Mouse (Mus musculus) embryonic stem cell, embryonic (primary cell): Measurements from ENCODE around the gene Sdf2.

ENCODE experiments used
- CTCF ChIA-PET, 4 experiments: fragments of 300-600 bp in 2 of 4; fragments of 350-600 bp in 2 of 4; sonication (Branson Sonifier 250); formaldehyde crosslinking; loops; one replicate each; lab custom pipeline; 2022; ENCODE audit warnings: inconsistent platforms in 2 of 4; lab: Charles Lee
- POLR2A ChIA-PET, 4 experiments: fragments of 300-600 bp in 2 of 4; fragments of 350-600 bp in 2 of 4; sonication (Branson Sonifier 250); formaldehyde crosslinking; loops; one replicate each; lab custom pipeline; 2022; ENCODE audit warnings: antibody characterized with exemption in 4 of 4, inconsistent platforms in 1 of 4; lab: Charles Lee

Sdf2 gene

GRCm38 (mm10) chr11:78246318-78247011 is 919 bp downstream of the Sdf2 start:
- CTCF ChIA-PET: no interaction called here
- POLR2A ChIA-PET: interaction anchor here in 3 of 4 experiments (0.6 to 6.1 kb wide), 30 partner anchors 9 to 1004 kb away, joined by 3 to 92 read pairs (median 4); partner anchors contain the start of genes 2610507B11Rik (in 2 of the 3), Eral1 (in 2 of the 3), Rpl23a (in 2 of the 3) and Fam222b (in 1 of the 3)

- ChIA-PET CTCF (interaction anchor here in 1 of 4 experiments (1.1 kb wide), 1 partner anchor 71 kb away, joined by 3 read pairs; the partner anchor contains the start of genes Nek8 and Tlcd1), POLR2A (interaction anchor here in 3 of 4 experiments (0.7 to 6.1 kb wide), 23 partner anchors 9 to 745 kb away, joined by 3 to 92 read pairs (median 7); partner anchors contain the start of genes 2610507B11Rik (in 2 of the 3), Rpl23a (in 2 of the 3), Spag5 (in 2 of the 3) and Fam222b (in 1 of the 3))
Observed at GRCm38 (mm10) chr11:78247012-78247348, 1.4 kb downstream of the Sdf2 start.

- POLR2A ChIA-PET: interaction anchor here (0.5 to 6.1 kb wide), 77 partner anchors 9 to 1665 kb away, joined by 3 to 92 read pairs (median 5); partner anchors contain the start of genes 2610507B11Rik (in 4 of the 4), Pigs (in 3 of the 4), Rpl23a (in 3 of the 4) and Spag5 (in 2 of the 4)
Observed at GRCm38 (mm10) chr11:78247727-78248140, 2.2 kb downstream of the Sdf2 start.

GRCm38 (mm10) chr11:78256618-78257017 is 11.1 kb downstream of the Sdf2 start:
- CTCF ChIA-PET: interaction anchor here in 2 of 4 experiments (0.7 to 0.9 kb wide), 2 partner anchors 8 to 73 kb away, joined by 3 read pairs; partner anchors contain the start of gene Rpl23a (in 1 of the 2)
- POLR2A ChIA-PET: interaction anchor here in 3 of 4 experiments (0.6 to 1.8 kb wide), 7 partner anchors 8 to 160 kb away, joined by 3 to 10 read pairs (median 3); partner anchors contain the start of genes Rpl23a (in 1 of the 3), Sdf2 (in 1 of the 3) and Supt6 (in 1 of the 3)

More at GRCm38 (mm10) chr11:78247727-78248140, 2.2 kb downstream of the Sdf2 start:
- CTCF ChIA-PET: interaction anchor here in 3 of 4 experiments (0.5 to 1.4 kb wide), 7 partner anchors 8 to 361 kb away, joined by 3 to 6 read pairs (median 4); partner anchors contain the start of genes 2610507B11Rik (in 1 of the 3), Nek8 (in 1 of the 3) and Tlcd1 (in 1 of the 3)

GRCm38 (mm10) chr11:78260489-78261258 is 15.1 kb downstream of the Sdf2 start:
- ChIA-PET CTCF (interaction anchor here in 3 of 4 experiments (0.6 to 2.3 kb wide), 13 partner anchors 11 to 455 kb away, joined by 3 to 14 read pairs (median 3); no protein-coding TSS in a partner anchor), POLR2A (interaction anchor here (0.6 to 4.9 kb wide), 40 partner anchors 11 to 290 kb away, joined by 3 to 70 read pairs (median 4); partner anchors contain the start of genes Pigs (in 3 of the 4), Rpl23a (in 3 of the 4), Aldoc (in 2 of the 4) and Ift20 (in 1 of the 4))

GRCm38 (mm10) chr11:78261380-78262352 is 16.1 kb downstream of the Sdf2 start, which contains the start of gene 2610507B11Rik:
2610507B11Rik (plus strand) TSS chr11:78261752.
- ChIA-PET CTCF (interaction anchor here (0.6 to 2.3 kb wide), 32 partner anchors 8 to 497 kb away, joined by 3 to 14 read pairs (median 4); partner anchors contain the start of gene Pigs (in 1 of the 4)), POLR2A (interaction anchor here (0.6 to 4.9 kb wide), 54 partner anchors 10 to 1857 kb away, joined by 3 to 70 read pairs (median 4); partner anchors contain the start of genes Pigs (in 3 of the 4), Rpl23a (in 3 of the 4), Aldoc (in 2 of the 4) and Ift20 (in 1 of the 4))

- ChIA-PET POLR2A (interaction anchor here (0.6 to 4.9 kb wide), 27 partner anchors 9 to 1856 kb away, joined by 3 to 70 read pairs (median 4); partner anchors contain the start of genes Rpl23a (in 2 of the 4), Sdf2 (in 2 of the 4) and Supt6 (in 1 of the 4)), CTCF (interaction anchor here (0.6 to 2.3 kb wide), 31 partner anchors 9 to 498 kb away, joined by 3 to 8 read pairs (median 4); partner anchors contain the start of genes Pigs (in 1 of the 4), Sdf2 (in 1 of the 4) and Supt6 (in 1 of the 4))
Observed at GRCm38 (mm10) chr11:78262550-78262949, 17.0 kb downstream of the Sdf2 start.

- ChIA-PET CTCF (interaction anchor here in 1 of 4 experiments (0.6 kb wide), 1 partner anchor 1662 kb away, joined by 3 read pairs; no protein-coding TSS in a partner anchor), POLR2A (interaction anchor here in 2 of 4 experiments (0.6 to 4.9 kb wide), 9 partner anchors 11 to 82 kb away, joined by 3 to 70 read pairs (median 4); partner anchors contain the start of gene Rpl23a (in 1 of the 2))
Observed at GRCm38 (mm10) chr11:78265571-78265970, 20.0 kb downstream of the Sdf2 start.

- ChIA-PET POLR2A (interaction anchor here in 2 of 4 experiments (0.6 to 3.3 kb wide), 19 partner anchors 9 to 271 kb away, joined by 3 to 11 read pairs (median 4); partner anchors contain the start of genes 2610507B11Rik (in 1 of the 2), Eral1 (in 1 of the 2) and Rpl23a (in 1 of the 2)), CTCF (interaction anchor here in 2 of 4 experiments (0.8 to 1.8 kb wide), 2 partner anchors 9 kb away, joined by 5 to 8 read pairs; no protein-coding TSS in a partner anchor)
Observed at GRCm38 (mm10) chr11:78271986-78272385, 26.4 kb downstream of the Sdf2 start.

GRCm38 (mm10) chr11:78275596-78275995 is 30.1 kb downstream of the Sdf2 start:
- ChIA-PET POLR2A (interaction anchor here in 3 of 4 experiments (0.6 to 1.4 kb wide), 5 partner anchors 10 to 108 kb away, joined by 3 to 5 read pairs (median 4); partner anchors contain the start of genes Aldoc (in 1 of the 3) and Pigs (in 1 of the 3)), CTCF (interaction anchor here in 2 of 4 experiments (0.9 to 1.7 kb wide), 4 partner anchors 10 to 79 kb away, joined by 3 to 4 read pairs (median 4); partner anchors contain the start of genes Sdf2 (in 1 of the 2) and Supt6 (in 1 of the 2))

GRCm38 (mm10) chr11:78276169-78276568 is 30.6 kb downstream of the Sdf2 start:
- CTCF ChIA-PET: interaction anchor here in 2 of 4 experiments (0.9 to 1.7 kb wide), 3 partner anchors 13 to 79 kb away, joined by 3 to 4 read pairs (median 4); partner anchors contain the start of genes Sdf2 (in 1 of the 2) and Supt6 (in 1 of the 2)
- POLR2A ChIA-PET: interaction anchor here in 2 of 4 experiments (0.9 to 1.8 kb wide), 5 partner anchors 9 to 52 kb away, joined by 3 to 5 read pairs (median 4); partner anchors contain the start of genes Aldoc (in 1 of the 2) and Pigs (in 1 of the 2)

- ChIA-PET POLR2A (interaction anchor here (0.6 to 1.9 kb wide), 11 partner anchors 9 to 297 kb away, joined by 3 to 8 read pairs (median 4); partner anchors contain the start of gene Rpl23a (in 1 of the 4)), CTCF (interaction anchor here in 1 of 4 experiments (1.2 kb wide), 1 partner anchor 16 kb away, joined by 3 read pairs; no protein-coding TSS in a partner anchor)
Observed at GRCm38 (mm10) chr11:78278853-78279252, 33.3 kb downstream of the Sdf2 start.

GRCm38 (mm10) chr11:78279586-78279985 is 34.0 kb downstream of the Sdf2 start:
- POLR2A ChIA-PET: interaction anchor here in 3 of 4 experiments (0.6 to 1.9 kb wide), 10 partner anchors 8 to 298 kb away, joined by 3 to 8 read pairs (median 5); partner anchors contain the start of gene Rpl23a (in 1 of the 3)
- CTCF ChIA-PET: interaction anchor here in 1 of 4 experiments (1.2 kb wide), 1 partner anchor 16 kb away, joined by 3 read pairs; no protein-coding TSS in a partner anchor

- CTCF ChIA-PET: no interaction called here
- POLR2A ChIA-PET: interaction anchor here (0.8 to 2.2 kb wide), 11 partner anchors 10 to 76 kb away, joined by 3 to 9 read pairs (median 4); no protein-coding TSS in a partner anchor
Observed at GRCm38 (mm10) chr11:78289146-78289763, 43.7 kb downstream of the Sdf2 start.
